Mouse (Mus musculus) kidney, embryonic 15.5 days (tissue): ENCODE data around the gene Ciart. TPM values are rescaled to one million over a fixed set of nuclear protein-coding genes. Genes with fewer than 3 reads are reported as not detected.
"Not testable (repeated sequence)": the region's sequence is repeated elsewhere in the genome, so short reads cannot be mapped to it uniquely, and the experiment has no call there.

Source experiments
- ATAC-seq: fragments of 200-750 bp; cut with Nextera tagmentation; replicated peaks from 2 replicates; pipeline ENCODE4 v1.8.0; 2017; ENCODE audit warnings: moderate TSS enrichment; ENCODE audit not compliant: low FRiP score
- H3K27ac ChIP-seq: fragments of 300-500 bp; sonication (generic); 2 replicates; pipeline ENCODE4 v1.5.1; 2015; ENCODE audit warnings: mild to moderate bottlenecking, inconsistent platforms
- H3K27me3 ChIP-seq: fragments of 300-500 bp; sonication (generic); 2 replicates; pipeline ENCODE4 v1.6.1; 2015; ENCODE audit warnings: inconsistent platforms
- H3K36me3 ChIP-seq: fragments of 300-500 bp; sonication (generic); 2 replicates; pipeline ENCODE4 v1.6.1; 2015; ENCODE audit warnings: inconsistent platforms
- H3K4me1 ChIP-seq: fragments of 300-500 bp; sonication (generic); 2 replicates; pipeline ENCODE4 v1.6.1; 2015; ENCODE audit warnings: inconsistent platforms
- H3K4me2 ChIP-seq: fragments of 300-500 bp; sonication (generic); 2 replicates; pipeline ENCODE4 v1.6.1; 2015; ENCODE audit warnings: moderate library complexity, mild to moderate bottlenecking, inconsistent platforms
- H3K4me3 ChIP-seq: fragments of 300-500 bp; sonication (generic); replicated peaks from 2 replicates; pipeline ENCODE4 v1.5.1; 2015; ENCODE audit warnings: mild to moderate bottlenecking, inconsistent platforms
- H3K9ac ChIP-seq: fragments of 300-500 bp; sonication (generic); 2 replicates; pipeline ENCODE4 v1.6.1; 2015; ENCODE audit warnings: mild to moderate bottlenecking, inconsistent platforms
- H3K9me3 ChIP-seq: fragments of 300-500 bp; sonication (generic); replicated peaks from 2 replicates; pipeline ENCODE4 v1.6.1; 2016; ENCODE audit warnings: inconsistent platforms
- WGBS: fragments of 180-500 bp; shearing (Covaris S2); methylation state at CpG from one replicate; pipeline ENCODE4 v1.1.7; 2015; ENCODE audit warnings: mixed read lengths; 5-methylcytosine and 5-hydroxymethylcytosine counted together
- polyA plus RNA-seq: library from polyadenylated mRNA; unstranded; fragments of >200 nt; fragmentation: Nextera tagmentation; extraction: Ambion mirVana; gene quantifications from 2 replicates; pipeline ENCODE4 v1.2.1, GENCODE M21; 2015

Ciart gene
- polyA plus RNA-seq = 5.9 and 6.6 TPM in 2 replicates

- Histone ChIP-seq H3K9me3 (no peaks in the 10 kb centered on the region), H3K27me3 (0 out of 2 replicates have a peak, but pooled peaks cover 4% of the 10 kb centered on the region), H3K9ac (peak within 1 kb of the TSS; percentile 37), H3K27ac (0 out of 2 replicates have a peak within 1 kb of the TSS, but pooled peaks have one; percentile 19), H3K4me2 (peak within 1 kb of the TSS; percentile 94), H3K4me1 (peaks cover 24% of the 10 kb centered on the region), H3K36me3 (peaks cover 13% of the 10 kb centered on the region; the same call in 1 of the 2 replicates), H3K4me3 (peak within 1 kb of the TSS; percentile 63)
- peak; percentile 99 for ATAC-seq
- WGBS = under 1% methylated on average over 66 of the region's 66 CpGs
Observed at GRCm38 (mm10) chr3:95881979-95882815, at the start of gene Ciart. Gene Ciart (minus strand): TSS chr3:95882251.

DNA sequence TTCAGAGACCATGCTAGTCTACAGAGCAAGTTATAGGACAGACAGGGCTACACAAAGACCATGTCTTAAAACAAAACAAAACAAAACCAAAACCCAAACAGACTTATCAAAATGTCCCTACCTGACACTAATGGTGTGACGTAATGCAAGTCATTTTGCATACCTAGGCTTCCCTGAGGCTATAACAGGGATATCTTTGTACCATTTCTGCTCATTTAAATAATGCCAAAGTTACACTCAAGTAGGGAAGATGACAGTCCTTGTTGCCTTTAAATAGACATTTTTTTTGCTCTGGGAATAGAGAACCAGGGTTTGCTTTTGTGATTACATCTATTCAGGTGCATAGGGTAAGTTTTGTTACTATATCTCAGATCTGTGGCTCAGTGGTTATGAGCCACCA, 49.4 kb upstream of the Ciart start:
- WGBS = 90% methylated on average over 1 of the region's 1 CpGs
- Histone ChIP-seq H3K9me3 (no peaks in the 10 kb centered on the region), H3K27me3 (no peaks in the 10 kb centered on the region), H3K4me1 (peaks cover 28% of the 10 kb centered on the region), H3K4me2 (peak overlapping the region; percentile 67; the same call in 1 of the 2 replicates), H3K4me3 (peak overlapping the region; percentile 90; the same call in 1 of the 2 replicates), H3K36me3 (peaks cover 32% of the 10 kb centered on the region), H3K27ac (no peak overlapping the region), H3K9ac (no peak overlapping the region)
- ATAC-seq = no peak

DNA sequence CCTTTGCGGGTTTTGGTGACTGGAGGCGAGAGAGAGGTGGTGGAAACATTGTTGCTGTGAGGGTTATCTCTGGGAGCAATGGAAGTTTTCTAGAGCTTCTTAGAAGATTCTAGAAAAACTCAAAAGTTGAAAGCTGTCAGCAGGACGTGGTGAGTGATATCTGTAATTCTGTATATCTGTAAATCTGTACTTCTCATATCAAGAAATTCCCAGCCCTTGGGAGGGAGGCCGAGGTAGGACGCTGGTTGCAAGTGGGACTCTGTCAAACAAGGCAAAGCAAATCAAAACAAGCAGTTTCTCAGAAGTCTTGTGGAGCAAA, 48.4 kb upstream of the Ciart start:
- 1% methylated on average over 5 of the region's 5 CpGs for WGBS
- Histone ChIP-seq H3K27ac (peak overlapping the region; percentile 96), H3K4me1 (peaks cover 28% of the 10 kb centered on the region), H3K9me3 (no peaks in the 10 kb centered on the region), H3K9ac (peak overlapping the region; percentile 98), H3K4me3 (peak overlapping the region; percentile 90), H3K36me3 (peaks cover 24% of the 10 kb centered on the region), H3K4me2 (peak overlapping the region; percentile 67), H3K27me3 (no peaks in the 10 kb centered on the region)
- ATAC-seq = no peak

- under 1% methylated on average over 105 of the region's 105 CpGs for WGBS
- peak; percentile 26 for ATAC-seq
- Histone ChIP-seq H3K4me1 (peaks cover 28% of the 10 kb centered on the region), H3K36me3 (peaks cover 18% of the 10 kb centered on the region), H3K4me3 (peak overlapping the region; percentile 90), H3K4me2 (peak overlapping the region; percentile 67), H3K9me3 (no peaks in the 10 kb centered on the region), H3K27ac (peak overlapping the region; percentile 96), H3K9ac (peak overlapping the region; percentile 98), H3K27me3 (no peaks in the 10 kb centered on the region)
Observed at GRCm38 (mm10) chr3:95929581-95930470, 47.8 kb upstream of the Ciart start.

DNA sequence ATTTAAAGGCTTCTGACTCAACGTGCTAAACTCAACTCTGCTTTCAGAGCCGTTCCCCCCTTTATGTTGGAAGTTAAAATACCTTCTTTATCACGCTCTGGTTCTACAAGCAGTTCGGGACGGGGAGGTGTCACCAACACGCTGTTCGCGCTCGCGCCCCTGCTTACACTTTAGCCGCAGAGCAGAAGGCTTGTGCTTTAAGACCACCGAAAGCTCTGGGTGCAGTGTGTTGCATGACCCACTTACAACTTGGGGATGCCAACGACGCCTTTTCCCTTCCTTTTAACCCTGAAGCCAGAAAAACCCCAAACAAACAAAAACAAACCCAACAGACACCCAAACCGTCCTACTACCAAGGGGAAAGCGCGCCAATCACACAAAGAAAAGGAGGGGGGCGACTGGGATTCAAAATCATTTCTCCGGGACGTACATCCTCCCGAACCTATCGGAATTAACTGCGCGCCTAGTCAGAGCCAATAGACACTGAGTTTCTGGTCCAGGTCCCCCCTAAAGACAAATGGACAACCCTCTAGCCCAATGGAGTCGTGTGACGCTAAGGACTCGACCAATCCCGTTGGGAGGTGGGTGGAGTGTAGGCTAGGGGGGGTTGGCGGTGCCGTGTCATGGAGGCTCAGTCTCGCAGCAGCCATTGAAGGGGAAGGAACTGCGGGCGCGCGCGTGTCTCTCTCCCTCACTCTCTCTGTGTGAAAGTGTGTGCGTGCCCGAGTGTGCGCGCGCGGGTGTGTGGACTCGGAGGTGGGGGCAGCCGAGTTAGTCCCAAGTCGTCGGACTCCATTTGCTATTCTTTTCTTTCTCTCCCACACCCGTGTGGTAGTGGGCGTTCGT, 46.8 kb upstream of the Ciart start, which contains the start of gene Anp32e:
Gene Anp32e, plus strand, starts transcription at position 589 of the 846 bp plus-strand sequence.
- under 1% methylated on average over 49 of the region's 49 CpGs for WGBS
- peaks cover 8% of the 10 kb centered on the region for H3K36me3 ChIP-seq
- H3K4me3 ChIP-seq = peak within 1 kb of the TSS; percentile 90
- peak within 1 kb of the TSS; percentile 96 for H3K27ac ChIP-seq
- peaks cover 28% of the 10 kb centered on the region for H3K4me1 ChIP-seq
- peak within 1 kb of the TSS; percentile 70 for H3K4me2 ChIP-seq
- ATAC-seq = peak; percentile 100
- H3K27me3 ChIP-seq = no peaks in the 10 kb centered on the region
- H3K9me3 ChIP-seq = no peaks in the 10 kb centered on the region
- H3K9ac ChIP-seq = peak within 1 kb of the TSS; percentile 98

DNA sequence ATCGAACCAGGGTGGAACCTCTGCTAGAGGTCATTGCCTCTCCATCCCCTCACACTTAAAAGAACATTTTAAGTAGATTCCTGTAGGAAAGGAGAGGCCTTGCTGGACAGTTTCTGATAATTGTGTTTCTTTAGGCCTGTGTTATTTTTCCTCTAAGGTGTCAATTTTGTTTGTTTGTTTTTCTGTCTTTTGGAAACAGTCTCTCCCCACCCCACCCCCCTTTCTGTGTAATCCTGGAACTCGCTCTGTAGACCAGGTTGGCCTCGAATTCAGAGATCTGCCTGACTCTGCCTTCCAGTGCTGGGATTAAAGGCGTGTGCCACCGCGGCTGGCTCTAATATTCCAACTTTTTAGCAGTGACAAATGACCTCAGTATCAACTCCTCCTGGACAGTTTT, 46.2 kb upstream of the Ciart start:
- H3K4me1 ChIP-seq = peaks cover 28% of the 10 kb centered on the region
- 62% methylated on average over 6 of the region's 6 CpGs for WGBS
- no peak for ATAC-seq
- H3K4me2 ChIP-seq = peak overlapping the region; percentile 70
- no peaks in the 10 kb centered on the region for H3K27me3 ChIP-seq
- H3K27ac ChIP-seq = peak overlapping the region; percentile 90
- H3K9ac ChIP-seq = peak overlapping the region; percentile 47
- H3K9me3 ChIP-seq = no peaks in the 10 kb centered on the region
- peak overlapping the region; percentile 90 for H3K4me3 ChIP-seq
- H3K36me3 ChIP-seq = peaks cover 2% of the 10 kb centered on the region

- H3K4me3 ChIP-seq = no peak overlapping the region
- peaks cover 8% of the 10 kb centered on the region for H3K4me1 ChIP-seq
- 79% methylated on average over 5 of the region's 5 CpGs for WGBS
- H3K36me3 ChIP-seq = no peaks in the 10 kb centered on the region
- no peaks in the 10 kb centered on the region for H3K27me3 ChIP-seq
- ATAC-seq = no peak
- H3K9me3 ChIP-seq = no peaks in the 10 kb centered on the region
- H3K27ac ChIP-seq = no peak overlapping the region
- no peak overlapping the region for H3K4me2 ChIP-seq
- no peak overlapping the region for H3K9ac ChIP-seq
Observed at GRCm38 (mm10) chr3:95925087-95925486, 43.0 kb upstream of the Ciart start.

DNA sequence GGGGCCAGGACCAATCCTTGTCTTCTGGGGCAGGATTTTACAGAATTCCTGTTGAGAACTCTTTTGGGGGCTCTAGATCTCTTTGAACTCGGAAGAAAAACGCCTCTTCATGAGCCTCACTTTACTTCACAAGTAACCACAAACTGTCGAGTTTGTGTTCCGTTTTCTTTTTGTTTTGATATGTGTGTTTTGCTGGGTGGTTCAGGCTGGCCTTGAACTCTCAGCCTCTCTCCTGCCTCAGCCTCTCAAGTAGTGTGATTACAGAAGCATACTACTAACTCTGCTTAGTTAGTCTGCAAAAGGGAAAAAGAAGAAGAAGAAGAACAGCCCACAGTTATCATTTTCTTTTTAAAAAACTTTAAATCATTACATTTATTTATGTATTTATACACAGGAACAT, 42.1 kb upstream of the Ciart start:
- WGBS = 74% methylated on average over 4 of the region's 4 CpGs
- ATAC-seq = no peak

GRCm38 (mm10) chr3:95923429-95923828, 41.4 kb upstream of the Ciart start:
- WGBS = 89% methylated on average over 7 of the region's 7 CpGs
- not testable (repeated sequence) for H3K27ac ChIP-seq, H3K4me2 ChIP-seq, H3K36me3 ChIP-seq, H3K9me3 ChIP-seq, H3K4me3 ChIP-seq, H3K27me3 ChIP-seq, ATAC-seq, H3K9ac ChIP-seq, H3K4me1 ChIP-seq

More for the DNA sequence above, 42.1 kb upstream of the Ciart start:
- Histone ChIP-seq H3K9me3 (no peaks in the 10 kb centered on the region), H3K27me3 (no peaks in the 10 kb centered on the region), H3K36me3 (no peaks in the 10 kb centered on the region), H3K4me1 (peaks cover 8% of the 10 kb centered on the region), H3K9ac (no peak overlapping the region), H3K4me2 (no peak overlapping the region), H3K4me3 (no peak overlapping the region), H3K27ac (no peak overlapping the region)

GRCm38 (mm10) chr3:95920532-95920931, 38.5 kb upstream of the Ciart start:
- H3K27ac ChIP-seq, H3K4me1 ChIP-seq, ATAC-seq, H3K4me3 ChIP-seq, H3K9me3 ChIP-seq, H3K9ac ChIP-seq, H3K36me3 ChIP-seq, H3K27me3 ChIP-seq, H3K4me2 ChIP-seq: not testable (repeated sequence)
- 50% methylated on average over 2 of the region's 2 CpGs for WGBS

DNA sequence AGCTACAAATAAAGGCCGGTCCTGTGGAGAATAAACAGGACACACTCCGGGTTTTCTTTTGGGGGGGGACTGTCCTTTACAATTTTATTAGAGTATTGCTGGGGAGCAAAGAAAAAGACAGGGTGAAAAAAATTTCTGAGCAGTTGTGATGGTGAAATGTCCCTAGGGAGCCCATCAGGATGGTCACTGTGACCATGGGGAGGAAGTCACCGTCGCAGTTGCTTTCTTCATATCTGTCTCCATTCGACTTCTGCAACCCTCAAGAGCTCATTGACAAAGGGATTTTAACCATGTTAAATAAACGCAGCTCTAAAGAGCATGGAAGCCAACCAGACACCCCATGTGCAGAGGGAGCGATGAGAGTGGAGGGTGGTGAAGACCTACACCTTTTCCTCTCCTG, 34.7 kb upstream of the Ciart start:
- no peaks in the 10 kb centered on the region for H3K4me1 ChIP-seq
- ATAC-seq = no peak
- H3K4me2 ChIP-seq = no peak overlapping the region
- H3K4me3 ChIP-seq = no peak overlapping the region
- H3K9ac ChIP-seq = no peak overlapping the region
- no peak overlapping the region for H3K27ac ChIP-seq
- H3K27me3 ChIP-seq = no peaks in the 10 kb centered on the region
- no peaks in the 10 kb centered on the region for H3K36me3 ChIP-seq
- 75% methylated on average over 7 of the region's 7 CpGs for WGBS
- no peaks in the 10 kb centered on the region for H3K9me3 ChIP-seq
